Mouse (Mus musculus): ENCODE results near the gene Lpcat3. TPM values are rescaled to one million over a fixed set of nuclear protein-coding genes. Genes with fewer than 3 reads are reported as not detected.
"Not testable (repeated sequence)": the region's sequence is repeated elsewhere in the genome, so short reads cannot be mapped to it uniquely, and the experiment has no call there.

The Lpcat3 gene
- polyA plus RNA-seq, 1 experiment from 2014 or later: 53.8 TPM

DNA sequence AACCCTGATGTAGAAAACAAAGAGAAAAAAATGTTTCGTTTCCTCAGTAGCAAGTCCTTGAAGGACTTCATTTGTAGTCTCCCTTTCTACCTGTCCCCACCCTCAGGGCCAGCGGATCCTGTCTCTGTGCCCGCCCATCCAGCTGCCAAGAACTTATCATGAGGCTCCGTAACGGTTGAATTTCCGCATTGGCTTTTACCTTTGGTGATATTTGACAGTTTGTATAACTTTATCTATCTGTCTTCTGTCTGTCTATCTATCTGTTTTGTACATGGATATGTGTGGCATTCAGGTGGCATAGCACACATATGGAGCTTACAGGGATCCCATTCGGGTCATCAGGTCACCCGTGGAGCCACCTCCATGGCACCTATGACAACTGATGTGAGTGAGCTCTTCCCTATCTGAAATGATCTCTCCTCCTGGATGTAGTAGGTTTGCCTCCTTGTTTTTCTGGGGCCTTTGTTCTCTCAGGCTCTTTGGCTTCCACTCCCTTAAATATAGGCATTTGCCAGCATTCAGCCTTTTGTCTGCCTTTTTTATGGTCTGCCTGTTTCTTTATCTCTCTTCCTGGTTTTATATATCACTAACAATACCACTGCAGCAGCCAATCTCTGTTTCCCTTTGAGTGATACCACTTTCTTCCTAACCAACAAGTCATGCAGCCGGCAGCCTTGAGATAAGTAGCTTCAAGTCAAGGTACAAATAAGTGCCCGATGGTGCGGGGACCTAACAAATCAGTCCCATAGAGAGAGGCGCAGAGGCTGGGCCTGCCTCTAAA lies 23.0 kb downstream of the Lpcat3 start:
- Histone ChIP-seq H3K4me3 (no peak overlapping the region), H3K4me1 (peaks cover 12% of the 10 kb centered on the region), H3K27me3 (ENCODE audit: insufficient read depth, poor library complexity, severe bottlenecking) (no peaks in the 10 kb centered on the region), H3K27ac (no peak overlapping the region), H3K9me3 (no peaks in the 10 kb centered on the region), H3K36me3 (no peaks in the 10 kb centered on the region)
- WGBS: 79% methylated on average over 12 of the region's 12 CpGs
- DNase-seq (ENCODE audit: low spot score): no peak

DNA sequence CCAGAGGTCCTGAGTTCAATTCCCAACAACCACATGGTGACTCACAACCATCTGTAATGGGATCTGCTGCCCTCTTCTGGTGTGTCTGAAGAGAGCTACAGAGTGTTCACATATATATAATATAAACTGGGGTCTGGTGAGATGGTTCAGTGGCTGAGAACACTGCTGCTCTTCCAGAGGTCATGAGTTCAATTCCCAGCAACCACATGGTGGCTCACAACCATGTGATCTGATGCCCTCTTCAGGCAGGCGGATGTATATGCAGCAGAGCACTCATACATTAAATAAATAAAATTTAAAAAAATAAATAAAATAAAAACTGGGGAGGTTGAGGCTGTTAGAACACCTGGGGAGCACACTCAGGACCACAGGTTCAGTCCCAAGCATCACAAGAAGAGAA lies 23.8 kb downstream of the Lpcat3 start:
- H3K4me3 ChIP-seq; DNase-seq (ENCODE audit: low spot score); H3K9me3 ChIP-seq; H3K27me3 ChIP-seq (ENCODE audit: insufficient read depth, poor library complexity, severe bottlenecking); H3K27ac ChIP-seq; H3K36me3 ChIP-seq: not testable (repeated sequence)
- 73% methylated on average over 1 of the region's 1 CpGs for WGBS
- H3K4me1 ChIP-seq: peaks cover 12% of the 10 kb centered on the region

DNA sequence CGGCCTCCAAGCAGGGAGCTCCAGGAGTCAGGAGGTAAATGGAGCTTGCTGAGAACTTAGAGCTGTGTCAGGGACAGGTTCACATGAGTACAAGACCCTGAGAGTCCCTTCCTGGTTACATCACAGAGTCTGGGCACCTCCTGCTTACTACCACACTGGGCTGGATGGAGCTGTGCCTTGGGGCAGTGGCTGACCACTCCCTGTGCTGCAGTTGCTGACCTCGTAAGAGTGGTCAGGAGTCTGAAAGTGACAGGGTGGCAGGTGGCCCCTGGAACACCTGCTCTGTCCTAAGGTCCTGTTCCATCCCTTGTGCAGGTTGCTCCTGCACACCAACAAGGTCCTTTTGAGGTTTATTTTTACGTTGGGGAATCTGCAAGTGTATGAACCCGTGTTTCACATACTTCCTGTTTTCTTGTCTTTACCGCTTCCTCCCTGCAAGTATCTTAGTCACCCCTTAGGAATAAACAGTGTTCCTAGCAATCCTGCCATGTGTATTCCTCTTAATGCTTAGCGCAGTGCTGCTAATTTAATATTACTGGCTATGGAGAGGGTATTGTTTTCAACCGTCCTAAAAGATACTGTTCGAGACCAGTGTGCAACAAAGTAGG lies 25.4 kb downstream of the Lpcat3 start:
- H3K36me3 ChIP-seq: no peaks in the 10 kb centered on the region
- no peak for DNase-seq (ENCODE audit: low spot score)
- H3K4me3 ChIP-seq: no peak overlapping the region
- H3K27ac ChIP-seq: no peak overlapping the region
- H3K27me3 ChIP-seq (ENCODE audit: insufficient read depth, poor library complexity, severe bottlenecking): no peaks in the 10 kb centered on the region
- H3K9me3 ChIP-seq: no peaks in the 10 kb centered on the region
- 81% methylated on average over 8 of the region's 8 CpGs for WGBS
- H3K4me1 ChIP-seq: peaks cover 10% of the 10 kb centered on the region

DNA sequence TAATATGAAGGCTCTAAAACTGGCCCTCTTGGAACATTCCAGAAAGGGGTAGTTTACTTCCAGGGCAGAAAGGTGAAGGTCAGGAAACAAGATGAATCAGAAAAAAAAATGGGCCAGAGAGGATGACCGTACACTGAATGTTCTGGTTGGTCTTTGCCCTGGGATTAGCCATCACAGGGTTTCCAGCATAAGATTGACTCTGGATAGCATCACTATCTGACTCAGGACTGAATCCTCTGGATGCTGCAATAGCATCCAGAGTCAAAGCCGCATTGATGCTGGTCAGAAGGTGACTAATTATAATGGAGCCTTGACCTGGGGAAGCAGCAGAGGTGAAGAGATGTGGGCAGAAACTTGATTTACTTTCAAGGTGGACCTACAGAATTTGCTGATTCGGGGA lies 26.2 kb downstream of the Lpcat3 start:
- no peak overlapping the region for H3K4me3 ChIP-seq
- no peaks in the 10 kb centered on the region for H3K9me3 ChIP-seq
- 93% methylated on average over 3 of the region's 3 CpGs for WGBS
- H3K27me3 ChIP-seq (ENCODE audit: insufficient read depth, poor library complexity, severe bottlenecking): no peaks in the 10 kb centered on the region
- DNase-seq (ENCODE audit: low spot score): no peak
- H3K27ac ChIP-seq: no peak overlapping the region
- no peaks in the 10 kb centered on the region for H3K36me3 ChIP-seq
- peaks cover 3% of the 10 kb centered on the region; the same call in 1 of the 2 replicates for H3K4me1 ChIP-seq

DNA sequence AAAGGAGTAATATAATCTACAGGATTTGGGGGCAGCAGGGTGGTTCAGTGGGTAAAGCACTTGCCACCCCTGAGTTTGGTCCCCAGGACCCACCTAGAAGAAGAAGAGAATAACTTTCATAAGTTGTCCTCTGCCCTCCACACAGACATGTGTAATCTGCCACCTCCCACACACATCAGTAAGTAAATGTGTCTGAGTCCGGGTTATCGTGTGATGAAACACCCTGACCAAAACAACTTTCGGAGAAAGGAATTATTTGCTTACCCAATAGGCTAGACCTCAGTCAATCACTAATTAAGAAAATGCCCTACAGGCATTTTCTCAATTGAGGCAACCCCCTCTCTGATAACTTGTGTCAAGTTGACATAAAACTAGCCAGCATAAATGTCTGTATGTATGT lies 27.7 kb downstream of the Lpcat3 start:
- H3K9me3 ChIP-seq: no peaks in the 10 kb centered on the region
- DNase-seq (ENCODE audit: low spot score): no peak
- no peak overlapping the region for H3K27ac ChIP-seq
- peaks cover 8% of the 10 kb centered on the region; the same call in 1 of the 2 replicates for H3K4me1 ChIP-seq
- H3K27me3 ChIP-seq (ENCODE audit: insufficient read depth, poor library complexity, severe bottlenecking): no peaks in the 10 kb centered on the region
- no peaks in the 10 kb centered on the region for H3K36me3 ChIP-seq
- WGBS: 98% methylated on average over 3 of the region's 3 CpGs
- H3K4me3 ChIP-seq: no peak overlapping the region

DNA sequence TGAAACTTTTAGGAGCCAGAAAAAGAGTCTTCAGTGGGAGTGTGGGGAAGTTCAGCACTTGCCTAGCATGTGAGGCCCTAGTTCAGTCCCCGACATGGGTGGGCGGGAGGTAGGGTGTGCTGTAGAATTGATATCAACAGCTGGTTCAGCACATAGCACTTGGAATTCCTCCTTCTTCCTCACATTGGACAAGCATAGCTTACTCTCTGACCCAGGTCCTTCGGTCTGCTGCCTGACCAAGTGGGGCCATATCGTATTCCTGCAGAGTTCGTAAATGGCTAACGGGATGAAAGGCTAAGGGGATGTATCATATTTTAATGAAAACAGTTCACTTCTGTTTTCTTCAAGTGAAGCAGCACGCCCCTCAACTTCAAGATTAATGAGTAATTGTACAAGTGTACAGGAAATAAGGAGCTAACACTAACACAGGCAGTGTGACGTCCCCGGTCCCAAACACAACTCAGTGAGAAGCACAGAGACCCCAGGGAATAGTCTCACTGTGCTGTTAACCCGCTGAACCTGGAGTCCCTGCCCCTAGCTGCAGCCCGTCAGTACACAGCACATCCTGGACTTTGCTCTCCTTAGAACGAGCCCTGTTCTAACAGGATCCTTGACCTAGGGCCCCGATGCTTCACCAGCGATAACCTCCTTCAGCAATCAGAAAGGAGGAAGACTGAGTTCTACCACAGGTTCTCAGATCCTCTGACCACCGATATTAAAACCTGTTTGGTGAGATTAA lies 30.6 kb downstream of the Lpcat3 start:
- H3K9me3 ChIP-seq: no peaks in the 10 kb centered on the region
- no peak overlapping the region for H3K27ac ChIP-seq
- no peak overlapping the region for H3K4me3 ChIP-seq
- 0 out of 2 replicates have a peak, but pooled peaks cover 8% of the 10 kb centered on the region for H3K4me1 ChIP-seq
- WGBS: 82% methylated on average over 15 of the region's 15 CpGs
- no peak for DNase-seq (ENCODE audit: low spot score)
- H3K27me3 ChIP-seq (ENCODE audit: insufficient read depth, poor library complexity, severe bottlenecking): no peaks in the 10 kb centered on the region
- no peaks in the 10 kb centered on the region for H3K36me3 ChIP-seq

DNA sequence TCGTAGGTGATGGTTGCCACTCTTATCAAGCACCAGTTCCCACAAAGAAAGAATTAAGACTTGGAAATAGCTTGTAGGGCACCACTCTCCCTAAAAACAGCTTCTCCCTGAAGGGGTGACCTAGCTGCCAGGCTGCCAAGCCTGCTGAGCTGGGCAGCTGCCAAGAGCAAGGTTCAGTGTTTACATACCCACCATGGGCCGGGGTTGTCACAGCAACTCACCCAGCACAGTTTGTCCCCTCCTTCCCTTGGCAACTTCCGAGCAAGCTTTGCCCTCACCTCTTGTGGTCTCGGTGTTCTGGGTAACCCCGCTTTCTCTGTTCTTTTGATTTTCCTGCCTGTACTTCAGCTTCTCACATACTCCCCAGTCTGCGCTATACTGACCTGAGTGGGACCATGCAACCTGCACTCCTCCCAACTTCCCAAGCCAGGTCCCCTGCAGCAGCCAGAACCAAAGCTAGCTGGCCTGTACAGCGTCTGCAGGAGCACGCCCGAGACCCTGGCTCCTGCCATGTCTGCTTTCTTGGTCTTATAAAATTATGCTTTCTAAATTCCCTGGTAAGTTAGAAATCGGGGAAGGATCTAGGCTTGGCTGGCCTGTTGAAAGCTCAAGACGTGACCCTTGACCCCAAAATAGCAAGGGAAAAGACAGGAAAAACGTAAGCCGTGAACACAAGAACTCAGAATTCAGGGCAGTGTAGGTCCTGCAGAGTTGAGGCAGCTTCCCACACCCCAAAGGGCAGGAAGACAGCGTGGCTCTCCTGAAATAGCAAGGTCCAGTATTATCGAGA lies 31.5 kb downstream of the Lpcat3 start:
- Histone ChIP-seq H3K4me3 (no peak overlapping the region), H3K4me1 (0 out of 2 replicates have a peak, but pooled peaks cover 8% of the 10 kb centered on the region), H3K36me3 (peaks cover 5% of the 10 kb centered on the region; the same call in 1 of the 2 replicates), H3K9me3 (no peaks in the 10 kb centered on the region), H3K27me3 (ENCODE audit: insufficient read depth, poor library complexity, severe bottlenecking) (no peaks in the 10 kb centered on the region), H3K27ac (no peak overlapping the region)
- 83% methylated on average over 15 of the region's 15 CpGs for whole genome bisulfite sequencing
- DNase-seq (ENCODE audit: low spot score): no peak

DNA sequence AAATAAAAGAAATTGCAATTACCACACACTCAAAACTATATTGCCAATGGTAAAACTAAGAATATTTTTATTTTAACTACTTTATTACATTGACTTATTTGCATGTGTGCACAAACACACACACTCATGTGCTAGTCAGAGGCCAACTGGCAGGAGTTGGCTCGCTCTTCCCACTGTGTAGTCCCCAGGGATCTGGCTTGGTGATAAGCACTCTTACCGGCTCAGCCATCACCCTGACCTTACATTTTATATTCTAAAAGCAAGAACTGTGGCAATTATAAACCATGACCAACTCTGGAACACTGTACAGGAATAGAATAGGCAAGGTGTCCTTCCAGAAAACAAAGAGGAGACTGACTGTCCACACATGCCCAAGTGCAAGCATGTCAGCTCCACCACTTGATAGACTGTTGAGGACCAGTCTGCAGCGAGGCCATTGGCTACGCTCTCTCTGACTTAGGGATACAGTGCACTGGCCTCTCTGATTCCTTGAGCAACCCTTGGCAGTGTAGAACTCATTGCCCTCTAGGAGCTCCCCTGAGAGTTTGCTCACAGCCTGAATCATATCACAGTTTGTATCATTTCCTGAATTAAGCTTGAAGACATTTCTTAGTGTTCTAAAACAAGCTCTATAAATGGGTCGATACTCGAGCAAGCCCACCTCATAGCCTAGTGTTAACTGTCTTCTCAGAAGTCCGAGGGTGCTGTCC lies 33.8 kb downstream of the Lpcat3 start:
- Histone ChIP-seq H3K27me3 (ENCODE audit: insufficient read depth, poor library complexity, severe bottlenecking) (no peaks in the 10 kb centered on the region), H3K36me3 (peaks cover 25% of the 10 kb centered on the region), H3K27ac (no peak overlapping the region), H3K4me3 (no peak overlapping the region), H3K9me3 (no peaks in the 10 kb centered on the region), H3K4me1 (peaks cover 20% of the 10 kb centered on the region; the same call in 1 of the 2 replicates)
- WGBS: 82% methylated on average over 7 of the region's 7 CpGs
- no peak for DNase-seq (ENCODE audit: low spot score)

DNA sequence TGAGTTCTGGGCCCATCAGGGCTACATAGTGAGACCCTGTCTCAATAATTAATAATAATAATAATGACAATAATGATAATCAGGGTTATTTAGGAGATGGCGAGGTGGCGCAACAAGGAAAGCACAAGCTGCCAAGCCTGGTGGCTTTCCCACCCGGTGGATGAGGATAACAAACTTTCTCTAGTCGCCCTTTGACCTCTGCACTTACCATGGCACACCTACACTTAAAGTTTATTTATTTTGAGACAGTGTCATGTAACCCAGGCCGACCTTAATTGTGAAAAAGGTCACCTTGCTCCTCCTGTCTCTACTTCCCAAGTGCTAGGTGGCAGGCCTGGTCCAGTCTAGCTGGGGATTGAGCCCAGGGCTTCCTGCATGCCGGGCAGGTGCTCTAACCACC lies 35.9 kb downstream of the Lpcat3 start:
- Histone ChIP-seq H3K27ac (no peak overlapping the region), H3K4me3 (no peak overlapping the region), H3K27me3 (ENCODE audit: insufficient read depth, poor library complexity, severe bottlenecking) (no peaks in the 10 kb centered on the region), H3K9me3 (no peaks in the 10 kb centered on the region), H3K4me1 (peaks cover 19% of the 10 kb centered on the region; the same call in 1 of the 2 replicates), H3K36me3 (peaks cover 47% of the 10 kb centered on the region)
- DNase-seq (ENCODE audit: low spot score): no peak
- 82% methylated on average over 6 of the region's 6 CpGs for WGBS

DNA sequence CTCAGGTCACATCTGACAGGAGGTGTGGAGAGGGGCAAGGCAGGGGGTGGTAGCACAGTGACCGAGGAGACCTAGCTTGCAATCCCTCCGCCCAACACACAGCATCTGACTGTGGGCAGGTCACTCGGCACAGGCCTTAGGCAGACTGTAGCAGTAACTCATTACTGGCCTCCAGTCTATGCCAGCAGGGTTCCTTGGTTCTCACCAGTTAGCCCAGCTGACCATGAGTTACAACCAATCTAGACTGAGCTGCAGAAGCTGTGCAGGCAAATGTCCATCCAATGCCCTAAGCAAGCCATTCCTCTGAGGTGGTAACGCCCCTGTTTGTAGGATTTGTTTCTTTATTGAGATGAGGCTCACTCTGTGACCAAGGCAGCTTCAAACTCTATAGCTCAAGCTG lies 36.5 kb downstream of the Lpcat3 start:
- 79% methylated on average over 4 of the region's 4 CpGs for WGBS
- H3K36me3 ChIP-seq: peaks cover 53% of the 10 kb centered on the region

DNA sequence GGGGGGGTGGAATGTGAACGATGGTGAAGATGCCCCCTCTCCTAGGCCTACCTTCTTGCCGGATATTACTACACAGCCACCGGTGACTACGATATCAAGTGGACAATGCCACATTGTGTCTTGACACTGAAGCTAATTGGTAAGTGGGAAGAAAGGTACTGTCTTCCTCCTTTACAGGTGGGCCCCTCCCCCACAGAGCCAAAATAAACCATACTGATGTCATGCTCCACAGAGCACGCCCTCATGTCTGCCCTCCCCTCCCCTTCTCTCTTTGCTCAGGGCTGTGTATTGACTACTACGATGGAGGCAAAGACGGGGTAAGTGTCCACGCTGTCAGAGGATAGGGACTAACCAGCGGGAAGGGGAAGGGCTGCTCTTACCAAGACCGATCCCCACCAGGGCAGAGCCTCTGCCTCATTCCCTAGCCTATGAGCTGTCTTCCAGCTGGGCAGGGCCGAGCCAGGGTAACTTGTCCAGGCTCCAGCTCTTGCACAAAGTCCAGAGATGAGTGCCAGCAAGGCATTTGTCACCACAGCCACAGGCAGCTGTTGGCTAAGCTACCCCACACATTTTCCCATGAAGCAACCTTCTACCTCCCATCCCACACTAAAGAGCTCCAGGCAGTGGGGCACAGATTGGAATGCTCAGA lies 37.3 kb downstream of the Lpcat3 start:
- WGBS: 83% methylated on average over 11 of the region's 11 CpGs
- Histone ChIP-seq H3K4me1 (peaks cover 14% of the 10 kb centered on the region; the same call in 1 of the 2 replicates), H3K27me3 (ENCODE audit: insufficient read depth, poor library complexity, severe bottlenecking) (no peaks in the 10 kb centered on the region), H3K36me3 (peaks cover 60% of the 10 kb centered on the region), H3K27ac (no peak overlapping the region), H3K9me3 (no peaks in the 10 kb centered on the region), H3K4me3 (no peak overlapping the region)
- no peak for DNase-seq (ENCODE audit: low spot score)

More for the DNA sequence above, 36.5 kb downstream of the Lpcat3 start:
- H3K4me1 ChIP-seq: peaks cover 18% of the 10 kb centered on the region; the same call in 1 of the 2 replicates
- H3K27ac ChIP-seq: no peak overlapping the region
- H3K27me3 ChIP-seq (ENCODE audit: insufficient read depth, poor library complexity, severe bottlenecking): no peaks in the 10 kb centered on the region
- no peaks in the 10 kb centered on the region for H3K9me3 ChIP-seq
- no peak for DNase-seq (ENCODE audit: low spot score)
- no peak overlapping the region for H3K4me3 ChIP-seq
